Mouse (Mus musculus): ENCODE results near the gene Mapre3.
A peak's percentile ranks its signal among the peaks of the same experiment; 100 is the strongest.

Gene Mapre3

GRCm38 (mm10) chr5:30814424-30815119 is at the start of gene Mapre3:
Gene Mapre3, plus strand, starts transcription at chr5:30814641.
- peak; percentile 97 for DNase-seq (ENCODE audit: low read depth, low spot score)

GRCm38 (mm10) chr5:30765596-30766370 is 48.7 kb upstream of the Mapre3 start:
- no peak for DNase-seq (ENCODE audit: low read depth, low spot score)

GRCm38 (mm10) chr5:30768082-30768481 is 46.4 kb upstream of the Mapre3 start:
- DNase-seq (ENCODE audit: low read depth, low spot score): no peak

- DNase-seq (ENCODE audit: low read depth, low spot score): peak; percentile 9
Observed at GRCm38 (mm10) chr5:30768598-30768997, 45.8 kb upstream of the Mapre3 start.

GRCm38 (mm10) chr5:30769075-30769474 is 45.4 kb upstream of the Mapre3 start:
- no peak for DNase-seq (ENCODE audit: low read depth, low spot score)

- peak; percentile 83 for DNase-seq (ENCODE audit: low read depth, low spot score)
Observed at GRCm38 (mm10) chr5:30774601-30775371, 39.7 kb upstream of the Mapre3 start.

GRCm38 (mm10) chr5:30780699-30781098 is 33.7 kb upstream of the Mapre3 start:
- DNase-seq (ENCODE audit: low read depth, low spot score): no peak

GRCm38 (mm10) chr5:30781147-30781546 is 33.3 kb upstream of the Mapre3 start:
- no peak for DNase-seq (ENCODE audit: low read depth, low spot score)

- DNase-seq (ENCODE audit: low read depth, low spot score): no peak
Observed at GRCm38 (mm10) chr5:30787381-30787780, 27.1 kb upstream of the Mapre3 start.

GRCm38 (mm10) chr5:30790047-30790446 is 24.4 kb upstream of the Mapre3 start:
- no peak for DNase-seq (ENCODE audit: low read depth, low spot score)

GRCm38 (mm10) chr5:30796125-30796524 is 18.3 kb upstream of the Mapre3 start:
- DNase-seq (ENCODE audit: low read depth, low spot score): peak; percentile 84

- peak; percentile 38 for DNase-seq (ENCODE audit: low read depth, low spot score)
Observed at GRCm38 (mm10) chr5:30797482-30797881, 17.0 kb upstream of the Mapre3 start.

- DNase-seq (ENCODE audit: low read depth, low spot score): no peak
Observed at GRCm38 (mm10) chr5:30797982-30798381, 16.5 kb upstream of the Mapre3 start.

GRCm38 (mm10) chr5:30798965-30799364 is 15.5 kb upstream of the Mapre3 start:
- DNase-seq (ENCODE audit: low read depth, low spot score): no peak

- DNase-seq (ENCODE audit: low read depth, low spot score): no peak
Observed at GRCm38 (mm10) chr5:30802724-30803467, 11.5 kb upstream of the Mapre3 start.

- DNase-seq (ENCODE audit: low read depth, low spot score): peak; percentile 81
Observed at GRCm38 (mm10) chr5:30806106-30806505, 8.3 kb upstream of the Mapre3 start.

GRCm38 (mm10) chr5:30815120-30815465 is 652 bp downstream of the Mapre3 start:
- no peak for DNase-seq (ENCODE audit: low read depth, low spot score)

GRCm38 (mm10) chr5:30816261-30816791 is 1.9 kb downstream of the Mapre3 start:
- DNase-seq (ENCODE audit: low read depth, low spot score): no peak

GRCm38 (mm10) chr5:30818758-30819309 is 4.4 kb downstream of the Mapre3 start:
- DNase-seq (ENCODE audit: low read depth, low spot score): no peak

GRCm38 (mm10) chr5:30822689-30823088 is 8.2 kb downstream of the Mapre3 start:
- no peak for DNase-seq (ENCODE audit: low read depth, low spot score)

GRCm38 (mm10) chr5:30823091-30823490 is 8.7 kb downstream of the Mapre3 start:
- DNase-seq (ENCODE audit: low read depth, low spot score): no peak
